In genomic region chr7:111082043-111082821, GRCm38 (mm10) we compare ENCODE assay signal across 8 mouse cellular contexts. TPM values are rescaled to one million over a fixed set of nuclear protein-coding genes. Genes with fewer than 3 reads are reported as not detected.
DNase-seq lines count a peak whose midpoint lies in the region; ATAC-seq lines count a peak whose summit lies in the region.

No protein-coding gene starts in this region.

- H3K4me3 ChIP-seq in intestine, embryonic 15.5 days (replicated peaks) = peak overlapping the region; percentile 89

- under 1% methylated on average over 83 of the region's 83 CpGs for WGBS in intestine, embryonic 15.5 days

- no peaks in the 10 kb centered on the region for H3K27me3 ChIP-seq in intestine, embryonic 15.5 days (replicated peaks)

- H3K9ac ChIP-seq in intestine, embryonic 15.5 days = peak overlapping the region; percentile 100

- peak; percentile 83 for ATAC-seq in intestine, embryonic 15.5 days
- peak; percentile 44 for ATAC-seq in megakaryocyte-erythroid progenitor cell, adult 5-6 weeks (replicated peaks; ENCODE audit: low FRiP score, low TSS enrichment, poor library complexity, severe bottlenecking)

- no peaks in the 10 kb centered on the region for H3K9me3 ChIP-seq in intestine, embryonic 15.5 days

- peak overlapping the region; percentile 76 for H3K4me2 ChIP-seq in intestine, embryonic 15.5 days (replicated peaks)

- H3K27ac ChIP-seq in intestine, embryonic 15.5 days = peak overlapping the region; percentile 100

- H3K4me1 ChIP-seq in intestine, embryonic 15.5 days (replicated peaks) = peaks cover 6% of the 10 kb centered on the region

- peak; percentile 92 for DNase-seq in adrenal gland, adult 2 months
- DNase-seq in embryo, embryonic 11 days = peak; percentile 93
- DNase-seq in gastrocnemius, postnatal 36 days = peak; percentile 71 to 86
- DNase-seq in left cerebral cortex, postnatal 14 days (ENCODE audit: low spot score in 2 of 2) = peak; percentile 81 to 83
- peak; percentile 84 for DNase-seq in right cerebral cortex, postnatal 14 days
- DNase-seq in urinary bladder, postnatal 25 days (ENCODE audit: low spot score) = peak; percentile 74

- peaks cover 14% of the 10 kb centered on the region for H3K36me3 ChIP-seq in intestine, embryonic 15.5 days

- intact Hi-C loops in gastrocnemius, postnatal 36 days (cut with DNase I) = loop anchor here (2.0 to 5.0 kb wide), 2 partner anchors 41 to 90 kb away; no protein-coding TSS in a partner anchor
- intact Hi-C loops in left cerebral cortex, postnatal 14 days (cut with DNase I) = loop anchor here (1.0 kb wide), 1 partner anchor 40 kb away; no protein-coding TSS in a partner anchor

RNA-seq across cellular contexts. Expression of gene Eif4g2, which starts 0.6 kb away (rescaled TPM):
- total RNA-seq in adrenal gland, adult 2 months (2021) = 1,000 to 10,000 TPM in 1 of 2 experiments, 100 to 1,000 TPM in 1; 881 to 1,038 TPM
- polyA plus RNA-seq in adrenal gland, adult 2 months (2012; rRNA removed) = 16.9 and 25.6 TPM in 2 replicates
- total RNA-seq in gastrocnemius, postnatal 36 days (2021) = 100 to 1,000 TPM; 625 to 714 TPM
- polyA plus RNA-seq in intestine, embryonic 15.5 days (2015; fragmentation: Nextera tagmentation; extraction: Ambion mirVana) = 632 and 726 TPM in 2 replicates
- 100 to 1,000 TPM; 725 to 796 TPM for total RNA-seq in left cerebral cortex, postnatal 14 days (2021)
- 632 and 734 TPM in 2 replicates for total RNA-seq in megakaryocyte-erythroid progenitor cell, adult 5-6 weeks (2014; fragmentation: Nextera tagmentation)
- 781 and 891 TPM in 2 replicates for total RNA-seq in megakaryocyte-erythroid progenitor cell, adult 5-6 weeks (2017)

RNA-seq across cellular contexts. Expression of gene Ctr9, which starts 53.5 kb away (rescaled TPM):
- 10 to 100 TPM; 33.7 to 52.0 TPM for total RNA-seq in adrenal gland, adult 2 months (2021)
- polyA plus RNA-seq in adrenal gland, adult 2 months (2012; rRNA removed) = 3.2 and 3.4 TPM in 2 replicates
- total RNA-seq in gastrocnemius, postnatal 36 days (2021) = 10 to 100 TPM; 12.6 to 12.9 TPM
- 51.3 and 54.6 TPM in 2 replicates for polyA plus RNA-seq in intestine, embryonic 15.5 days (2015; fragmentation: Nextera tagmentation; extraction: Ambion mirVana)
- total RNA-seq in left cerebral cortex, postnatal 14 days (2021) = 10 to 100 TPM; 42.5 to 48.1 TPM
- 44.0 and 50.2 TPM in 2 replicates for total RNA-seq in megakaryocyte-erythroid progenitor cell, adult 5-6 weeks (2014; fragmentation: Nextera tagmentation)
- total RNA-seq in megakaryocyte-erythroid progenitor cell, adult 5-6 weeks (2017) = 68.1 and 79.3 TPM in 2 replicates

Comparison
In these comparisons a context has a peak if more than half of its experiments do, and no peak if none do; other contexts are left out.
1. Peak in every context shown above with its lines: DNase-seq, ATAC-seq, H3K4me3 ChIP-seq and H3K27ac ChIP-seq.